Mouse (Mus musculus): ENCODE measurements around the gene Ppfia1.

DNA sequence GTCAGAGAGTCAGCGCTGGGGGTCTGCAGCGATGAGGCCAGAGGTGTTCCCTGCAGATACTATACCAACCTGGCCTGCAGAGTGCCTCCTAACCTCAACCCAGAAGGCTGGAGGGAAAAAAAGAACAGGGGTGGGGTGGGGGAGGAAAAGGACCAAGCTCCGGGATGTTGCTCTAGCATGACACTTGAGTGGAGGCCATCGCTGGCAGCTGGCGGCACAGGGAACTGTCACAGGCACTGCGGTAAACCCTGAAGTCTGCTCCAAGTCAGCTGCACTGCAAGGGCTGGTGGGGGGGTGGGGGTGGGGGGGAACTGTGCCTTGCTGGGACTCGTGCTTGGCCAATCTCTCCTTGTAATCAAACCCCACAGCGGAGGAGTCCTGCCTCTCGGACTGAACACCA is 102.9 kb downstream of the Ppfia1 start:
- TF ChIP-seq CTCF (IDR thresholded peaks at IDR 0.05; ENCODE audit: borderline replicate concordance, extremely low read depth, insufficient read depth, insufficient read length) (no peak), POLR2A (IDR thresholded peaks at IDR 0.05; ENCODE audit: borderline replicate concordance, extremely low read depth, insufficient read depth, insufficient read length, poor library complexity, severe bottlenecking) (no peak)
